Mouse (Mus musculus) lung, embryonic 14.5 days (tissue): Measurements from ENCODE around the gene 2410137M14Rik. TPM values are rescaled to one million over a fixed set of nuclear protein-coding genes. Genes with fewer than 3 reads are reported as not detected.

Source experiments
- ATAC-seq: fragments of 200-750 bp; cut with Nextera tagmentation; 2 replicates; pipeline ENCODE4 v1.8.0; 2017; ENCODE audit warnings: mild to moderate bottlenecking, moderate TSS enrichment, moderate library complexity; ENCODE audit not compliant: insufficient read depth
- DNase-seq: peaks from one replicate; pipeline ENCODE4 v3.0.0-alpha.2; 2015
- H3K27ac ChIP-seq: fragments of 300-500 bp; sonication (generic); 2 replicates; pipeline ENCODE4 v1.5.1; 2014; ENCODE audit warnings: low read depth, mild to moderate bottlenecking, moderate library complexity
- H3K27me3 ChIP-seq: fragments of 300-500 bp; sonication (generic); 2 replicates; pipeline ENCODE4 v1.6.1; 2014; ENCODE audit warnings: low read length, control low read depth; ENCODE audit not compliant: insufficient read depth
- H3K36me3 ChIP-seq: fragments of 300-500 bp; sonication (generic); 2 replicates; pipeline ENCODE4 v1.6.1; 2014; ENCODE audit warnings: control low read depth; ENCODE audit not compliant: insufficient read depth
- H3K4me1 ChIP-seq: fragments of 300-500 bp; sonication (generic); 2 replicates; pipeline ENCODE4 v1.6.1; 2014; ENCODE audit warnings: antibody characterized with exemption, control low read depth; ENCODE audit not compliant: insufficient read depth
- H3K4me2 ChIP-seq: fragments of 300-500 bp; sonication (generic); 2 replicates; pipeline ENCODE4 v1.6.1; 2014; ENCODE audit warnings: mild to moderate bottlenecking
- H3K4me3 ChIP-seq: fragments of 300-500 bp; sonication (generic); 2 replicates; pipeline ENCODE4 v1.5.1; 2014; ENCODE audit warnings: low read depth, low read length
- H3K9ac ChIP-seq: fragments of 300-500 bp; sonication (generic); 2 replicates; pipeline ENCODE4 v1.6.1; 2014
- H3K9me3 ChIP-seq: fragments of 300-500 bp; sonication (generic); 2 replicates; pipeline ENCODE4 v1.6.1; 2016; ENCODE audit warnings: low read depth, low read length, control low read depth
- CTCF ChIP-seq: IDR thresholded peaks from 2 replicates; pipeline ENCODE4 v1.5.1; 2016; ENCODE audit warnings: antibody characterized with exemption, low read depth
- WGBS: fragments of 180-500 bp; shearing (Covaris S2); extraction: QIAGEN DNeasy Blood & Tissue Kit; methylation state at CpG from one replicate; pipeline ENCODE4 v1.1.7; 2014; 5-methylcytosine and 5-hydroxymethylcytosine counted together
- polyA plus RNA-seq: library from polyadenylated mRNA; unstranded; fragments of >200 nt; fragmentation: Nextera tagmentation; extraction: Ambion mirVana; gene quantifications from 2 replicates; pipeline ENCODE4 v1.2.1, GENCODE M21; 2014

Gene 2410137M14Rik
- polyA plus RNA-seq, 1 experiment from 2014 or later: not detected

GRCm38 (mm10) chr17:37018328-37018727 is 37.3 kb upstream of the 2410137M14Rik start:
- 75% methylated on average over 3 of the region's 3 CpGs for WGBS
- TF ChIP-seq CTCF: no peak
- DNase-seq (no peak), ATAC-seq (no peak)
- H3K36me3 ChIP-seq: no peaks in the 10 kb centered on the region
- no peak overlapping the region for H3K9ac ChIP-seq
- H3K27me3 ChIP-seq: no peaks in the 10 kb centered on the region
- no peak overlapping the region for H3K4me3 ChIP-seq
- no peak overlapping the region for H3K27ac ChIP-seq
- no peaks in the 10 kb centered on the region for H3K4me1 ChIP-seq
- H3K9me3 ChIP-seq: no peaks in the 10 kb centered on the region
- no peak overlapping the region for H3K4me2 ChIP-seq

GRCm38 (mm10) chr17:37016333-37016732 is 35.3 kb upstream of the 2410137M14Rik start:
- no peak for TF ChIP-seq CTCF
- no peak overlapping the region for H3K27ac ChIP-seq
- DNase-seq: no peak
- no peak overlapping the region for H3K9ac ChIP-seq
- H3K27me3 ChIP-seq: no peaks in the 10 kb centered on the region
- H3K4me3 ChIP-seq: no peak overlapping the region
- H3K9me3 ChIP-seq: no peaks in the 10 kb centered on the region
- 0 out of 2 replicates have a peak, but pooled peaks cover 2% of the 10 kb centered on the region for H3K36me3 ChIP-seq
- no peak for ATAC-seq
- H3K4me1 ChIP-seq: no peaks in the 10 kb centered on the region
- H3K4me2 ChIP-seq: no peak overlapping the region

GRCm38 (mm10) chr17:37012141-37012540 is 31.1 kb upstream of the 2410137M14Rik start:
- Histone ChIP-seq H3K27ac (no peak overlapping the region), H3K27me3 (no peaks in the 10 kb centered on the region), H3K9me3 (no peaks in the 10 kb centered on the region), H3K4me1 (no peaks in the 10 kb centered on the region), H3K9ac (no peak overlapping the region), H3K36me3 (peaks cover 41% of the 10 kb centered on the region), H3K4me3 (no peak overlapping the region), H3K4me2 (no peak overlapping the region)
- DNase-seq: no peak
- 61% methylated on average over 5 of the region's 5 CpGs for WGBS
- no peak for ATAC-seq
- no peak for TF ChIP-seq CTCF

- Histone ChIP-seq H3K9ac (no peak overlapping the region), H3K27me3 (no peaks in the 10 kb centered on the region), H3K9me3 (no peaks in the 10 kb centered on the region), H3K4me1 (no peaks in the 10 kb centered on the region), H3K4me3 (no peak overlapping the region), H3K36me3 (peaks cover 45% of the 10 kb centered on the region), H3K4me2 (no peak overlapping the region), H3K27ac (no peak overlapping the region)
- DNase-seq (no peak), ATAC-seq (no peak)
- no peak for TF ChIP-seq CTCF
- WGBS: 62% methylated on average over 3 of the region's 3 CpGs
These were observed 30.7 kb upstream of the 2410137M14Rik start for GRCm38 (mm10) chr17:37011719-37012118.

GRCm38 (mm10) chr17:37009460-37010042 is 28.5 kb upstream of the 2410137M14Rik start:
- H3K27ac ChIP-seq: no peak overlapping the region
- DNase-seq (no peak), ATAC-seq (no peak)
- WGBS: 91% methylated on average over 17 of the region's 17 CpGs
- H3K4me1 ChIP-seq: no peaks in the 10 kb centered on the region
- TF ChIP-seq CTCF: no peak
- no peaks in the 10 kb centered on the region for H3K9me3 ChIP-seq
- H3K4me3 ChIP-seq: no peak overlapping the region
- H3K4me2 ChIP-seq: no peak overlapping the region
- H3K9ac ChIP-seq: no peak overlapping the region
- H3K27me3 ChIP-seq: no peaks in the 10 kb centered on the region
- peaks cover 60% of the 10 kb centered on the region for H3K36me3 ChIP-seq

- H3K4me2 ChIP-seq: no peak overlapping the region
- no peaks in the 10 kb centered on the region for H3K27me3 ChIP-seq
- ATAC-seq (no peak), DNase-seq (no peak)
- peaks cover 62% of the 10 kb centered on the region for H3K36me3 ChIP-seq
- H3K27ac ChIP-seq: no peak overlapping the region
- WGBS: 89% methylated on average over 6 of the region's 6 CpGs
- no peaks in the 10 kb centered on the region for H3K4me1 ChIP-seq
- no peak overlapping the region for H3K9ac ChIP-seq
- no peaks in the 10 kb centered on the region for H3K9me3 ChIP-seq
- TF ChIP-seq CTCF: no peak
- H3K4me3 ChIP-seq: no peak overlapping the region
These were observed 27.1 kb upstream of the 2410137M14Rik start for GRCm38 (mm10) chr17:37008161-37008560.

- H3K27me3 ChIP-seq: no peaks in the 10 kb centered on the region
- no peak overlapping the region for H3K27ac ChIP-seq
- WGBS: 15% methylated on average over 4 of the region's 4 CpGs
- no peak; the same call in 1 of the 2 replicates for ATAC-seq
- H3K9ac ChIP-seq: peak overlapping the region; percentile 93
- H3K4me1 ChIP-seq: no peaks in the 10 kb centered on the region
- H3K4me3 ChIP-seq: peak overlapping the region; percentile 70
- TF ChIP-seq CTCF: no peak
- H3K36me3 ChIP-seq: peaks cover 33% of the 10 kb centered on the region
- DNase-seq: peak; percentile 28
- no peaks in the 10 kb centered on the region for H3K9me3 ChIP-seq
- H3K4me2 ChIP-seq: peak overlapping the region; percentile 78
These were observed 22.3 kb upstream of the 2410137M14Rik start for GRCm38 (mm10) chr17:37003366-37003765.
